Mouse (Mus musculus) bone marrow, adult 2 months (tissue): Measurements from ENCODE around the gene Nup35.

Experiments
- CTCF ChIP-seq: fragments of 200-500 bp; IDR thresholded peaks from 2 replicates; pipeline ENCODE4 v1.5.1; 2011; ENCODE audit warnings: low read length, control low read depth; ENCODE audit not compliant: control insufficient read depth, insufficient read depth
- POLR2A ChIP-seq: fragments of 200-500 bp; IDR thresholded peaks from 2 replicates; pipeline ENCODE4 v1.6.1; 2011; ENCODE audit warnings: low read depth, mild to moderate bottlenecking, control low read depth, low read length, borderline replicate concordance; ENCODE audit not compliant: control insufficient read depth

DNA sequence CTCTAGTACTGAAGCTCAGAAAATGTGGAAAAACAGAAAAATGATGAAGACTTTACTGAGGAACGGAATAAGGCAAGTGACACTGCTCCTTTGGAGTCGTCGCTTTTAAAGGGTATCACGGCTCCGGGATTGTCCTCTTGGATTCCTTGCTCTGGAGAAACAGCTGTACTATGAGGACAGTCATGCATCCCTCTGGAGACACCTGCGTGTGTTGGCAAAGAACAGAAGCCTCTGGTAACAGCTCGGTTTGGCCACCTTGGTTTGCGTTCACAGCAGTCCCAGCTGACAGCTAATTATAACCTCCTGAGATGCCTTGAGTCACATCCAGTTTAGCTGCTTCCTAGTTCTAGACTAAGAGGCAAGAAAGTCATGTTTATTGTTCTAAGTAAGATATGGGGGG lies 61.8 kb downstream of the Nup35 start:
- TF ChIP-seq POLR2A (no peak), CTCF (no peak)
